Mouse (Mus musculus): Measurements from ENCODE around the gene Gps2.
A peak's percentile ranks its signal among the peaks of the same experiment; 100 is the strongest.

- no peak for TF ChIP-seq MYOG (IDR thresholded peaks at IDR 0.05; ENCODE audit: control insufficient read depth, extremely low read depth, insufficient read length)
- peak; percentile 2 for TF ChIP-seq CTCF (IDR thresholded peaks at IDR 0.05; ENCODE audit: control insufficient read depth, insufficient read depth, insufficient read length)
Measured at GRCm38 (mm10) chr11:69950807-69951459, 37.2 kb downstream of the Gps2 start.
